Mouse (Mus musculus): ENCODE data around the gene Depdc1b.

DNA sequence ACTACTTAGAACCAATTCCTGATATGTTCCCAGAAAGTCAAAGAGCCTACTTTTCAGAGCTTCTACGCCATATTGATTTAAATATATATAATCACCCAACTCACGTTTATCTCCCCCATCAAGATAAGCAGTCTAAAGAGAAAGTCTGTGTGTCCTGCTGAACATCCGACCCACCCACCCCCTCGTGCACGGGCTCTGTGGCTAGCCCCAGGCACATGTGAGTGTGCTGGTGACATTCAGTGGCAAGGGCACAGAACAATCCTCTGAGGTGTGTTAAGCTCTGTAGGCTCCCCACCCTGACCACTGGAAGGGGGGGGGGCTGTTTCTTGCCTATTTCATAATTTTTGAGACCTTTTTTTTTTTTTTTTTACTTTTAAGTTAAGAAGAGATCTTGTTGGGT, 17.9 kb upstream of the Depdc1b start:
- TF ChIP-seq EP300 (IDR thresholded peaks at IDR 0.05; ENCODE audit: low read depth in 1 of 2, low read length in 2 of 2): no peak
- no peak for TF ChIP-seq CTCF (IDR thresholded peaks at IDR 0.05 in 2 of 3, conservative IDR thresholded peaks at IDR 0.05 in 1 of 3; ENCODE audit: control insufficient read depth in 1 of 3, insufficient read depth in 1 of 3, low read depth in 2 of 3, low read length in 3 of 3, poor library complexity in 1 of 3, severe bottlenecking in 1 of 3)
- no peak for TF ChIP-seq USF1 (IDR thresholded peaks at IDR 0.05; ENCODE audit: low read depth, low read length)
- TF ChIP-seq GABPA (IDR thresholded peaks at IDR 0.05; ENCODE audit: low read depth, low read length): no peak
- TF ChIP-seq NRF1 (IDR thresholded peaks at IDR 0.05; ENCODE audit: insufficient read depth, low read depth, low read length, poor library complexity, severe bottlenecking): no peak
- no peak for TF ChIP-seq POLR2A (IDR thresholded peaks at IDR 0.05; ENCODE audit: control insufficient read depth in 1 of 2, insufficient read depth in 1 of 2, low read depth in 1 of 2, low read length in 2 of 2, poor library complexity in 1 of 2)
- TF ChIP-seq MYC (IDR thresholded peaks at IDR 0.05; ENCODE audit: low read depth, low read length): no peak
- no peak for TF ChIP-seq CHD2 (IDR thresholded peaks at IDR 0.05; ENCODE audit: low read length)
- no peak for TF ChIP-seq MAX (IDR thresholded peaks at IDR 0.05; ENCODE audit: low read length)
- TF ChIP-seq SIN3A (IDR thresholded peaks at IDR 0.05; ENCODE audit: low read length): no peak

All from MEL (cell line).